Mouse (Mus musculus) megakaryocyte-erythroid progenitor cell, adult 5-6 weeks (primary cell): ENCODE data around the gene Ttc25. TPM values are rescaled to one million over a fixed set of nuclear protein-coding genes. Genes with fewer than 3 reads are reported as not detected.
"Not testable (repeated sequence)": the region's sequence is repeated elsewhere in the genome, so short reads cannot be mapped to it uniquely, and the experiment has no call there.

Experiments used
- ATAC-seq: replicated peaks from 2 replicates; pipeline ENCODE4 v1.8.0; 2016; ENCODE audit warnings: mild to moderate bottlenecking, inconsistent platforms; ENCODE audit not compliant: severe bottlenecking, poor library complexity, low FRiP score, low TSS enrichment
- total RNA-seq, 2 experiments: library from RNA; stranded (forward) in 1 of 2; stranded (reverse) in 1 of 2; fragments of 200-1000, 215-1000 nt in 1 of 2; fragments of >200 nt in 1 of 2; fragmentation: Nextera tagmentation in 1 of 2; gene quantifications; 2 replicates each; pipeline ENCODE4 v1.2.3; 2014 to 2017

The Ttc25 gene
- total RNA-seq, 2 experiments from 2014 or later = not detected

DNA sequence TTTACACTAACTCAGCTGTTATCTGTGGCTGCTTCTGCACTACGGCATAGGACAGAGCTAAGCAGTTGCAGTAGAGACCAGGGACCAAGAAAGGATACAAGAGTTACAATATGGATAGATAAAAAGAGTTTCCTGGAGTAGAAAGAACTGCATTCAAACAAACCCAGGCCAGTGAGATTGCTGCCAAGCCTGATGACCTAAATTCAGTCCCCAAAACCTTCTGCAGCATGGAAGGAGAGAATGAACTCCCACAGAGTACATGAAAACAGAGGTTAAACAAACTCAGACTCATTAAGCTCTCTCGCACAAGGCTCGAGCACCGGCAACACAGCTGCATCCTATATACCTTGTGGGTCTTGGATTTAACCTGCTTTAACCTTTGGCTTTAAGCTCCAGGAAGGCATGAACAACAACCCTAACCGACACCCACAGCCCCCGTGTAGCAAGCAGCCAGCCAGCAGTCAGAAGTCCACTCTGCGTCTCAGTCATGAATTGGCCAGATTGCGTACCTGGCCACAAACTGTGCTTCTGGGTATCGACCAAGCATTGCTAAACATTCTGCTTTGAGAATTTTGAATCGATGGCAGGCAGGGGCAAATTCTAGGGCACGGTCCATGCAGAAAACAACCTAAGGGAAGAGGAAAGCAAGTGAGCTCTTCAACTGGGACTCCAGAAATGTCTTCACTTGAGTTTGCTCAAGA, 47.1 kb downstream of the Ttc25 start:
- no peak for ATAC-seq

- no peak for ATAC-seq
Measured at GRCm38 (mm10) chr11:100594608-100595007, 49.2 kb downstream of the Ttc25 start.

GRCm38 (mm10) chr11:100595533-100595932, 50.1 kb downstream of the Ttc25 start:
- ATAC-seq = no peak

- ATAC-seq = no peak
Measured at GRCm38 (mm10) chr11:100598074-100598473, 52.7 kb downstream of the Ttc25 start.

DNA sequence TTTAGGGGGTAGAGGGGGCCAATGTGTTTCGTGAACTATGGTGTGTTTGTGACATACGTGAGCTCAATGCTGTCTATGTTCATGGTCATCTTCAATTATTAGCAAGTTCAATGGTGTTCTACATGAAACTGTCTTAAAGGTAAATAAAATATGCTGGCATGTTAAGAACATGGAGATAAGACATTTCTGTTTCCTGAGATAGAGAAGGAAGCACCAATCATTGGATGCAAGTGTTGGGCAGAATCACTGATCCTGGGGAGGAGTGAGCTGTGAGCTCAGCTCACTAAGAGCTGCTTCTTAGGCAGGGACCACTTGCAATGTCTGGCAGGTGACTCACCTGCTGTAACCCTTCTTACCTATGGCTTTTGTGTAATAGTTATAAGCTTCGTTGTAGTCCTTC, 56.0 kb downstream of the Ttc25 start:
- peak; percentile 67; the same call in 1 of the 2 replicates for ATAC-seq

DNA sequence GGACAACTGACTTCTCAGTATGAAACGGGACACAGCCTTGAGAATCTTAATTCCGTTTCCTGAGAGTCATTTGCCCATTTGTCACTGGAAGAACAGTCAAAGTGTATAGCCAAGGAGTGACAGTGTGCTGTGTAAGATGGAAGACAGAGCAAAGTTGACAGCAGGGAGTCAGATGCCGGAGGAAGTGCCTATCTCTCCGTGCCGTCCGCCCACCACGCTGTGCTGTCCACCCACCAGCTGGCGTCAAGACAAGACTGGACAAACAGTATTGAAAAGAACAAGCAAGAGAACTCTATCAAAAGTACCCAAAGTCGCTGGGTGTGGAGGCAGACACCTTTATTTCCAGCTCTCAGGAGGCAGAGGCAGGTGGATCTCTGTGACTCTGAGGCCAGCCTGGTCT, 57.7 kb downstream of the Ttc25 start:
- no peak for ATAC-seq

DNA sequence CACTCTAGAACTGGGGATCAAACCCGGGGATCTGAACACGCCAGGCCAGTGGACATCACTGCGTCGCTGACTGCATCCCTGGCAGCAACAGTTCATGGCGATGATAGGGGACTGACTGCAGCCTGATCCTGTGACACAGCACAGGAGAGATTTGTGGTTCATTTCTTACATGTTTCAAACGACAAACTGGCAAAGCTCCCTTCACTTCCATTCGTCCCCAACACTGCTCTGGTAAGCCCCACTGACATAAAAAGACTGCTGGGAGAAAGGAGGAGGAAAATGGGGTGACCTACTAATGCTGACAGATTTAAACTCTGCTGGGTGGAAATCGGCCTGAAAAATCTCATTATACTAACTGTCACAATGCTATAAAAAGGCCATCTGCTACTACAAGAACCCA, 58.4 kb downstream of the Ttc25 start:
- no peak for ATAC-seq

GRCm38 (mm10) chr11:100604321-100605005, 59.1 kb downstream of the Ttc25 start:
- no peak for ATAC-seq

DNA sequence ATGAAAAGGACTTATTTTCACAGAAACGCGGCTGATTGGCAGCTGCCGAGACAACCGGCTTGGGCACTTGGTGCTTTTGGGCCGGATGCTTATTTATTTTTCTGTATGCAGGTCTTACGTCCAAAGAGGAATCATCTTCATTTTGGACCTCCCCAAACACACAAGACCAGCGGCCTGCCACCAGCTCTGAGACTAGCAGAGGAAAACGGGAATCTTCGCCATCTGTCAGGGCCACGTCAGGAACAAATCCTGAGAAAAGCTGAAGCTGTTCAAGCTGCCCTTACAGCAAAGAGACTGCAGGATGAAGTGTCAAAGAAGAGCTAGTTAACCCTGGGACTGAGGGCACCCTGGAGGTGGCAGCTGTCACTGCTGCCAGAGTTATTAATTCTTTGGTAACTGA, 60.0 kb downstream of the Ttc25 start:
- ATAC-seq = no peak

- no peak for ATAC-seq
Measured at GRCm38 (mm10) chr11:100607121-100607520, 61.7 kb downstream of the Ttc25 start.

DNA sequence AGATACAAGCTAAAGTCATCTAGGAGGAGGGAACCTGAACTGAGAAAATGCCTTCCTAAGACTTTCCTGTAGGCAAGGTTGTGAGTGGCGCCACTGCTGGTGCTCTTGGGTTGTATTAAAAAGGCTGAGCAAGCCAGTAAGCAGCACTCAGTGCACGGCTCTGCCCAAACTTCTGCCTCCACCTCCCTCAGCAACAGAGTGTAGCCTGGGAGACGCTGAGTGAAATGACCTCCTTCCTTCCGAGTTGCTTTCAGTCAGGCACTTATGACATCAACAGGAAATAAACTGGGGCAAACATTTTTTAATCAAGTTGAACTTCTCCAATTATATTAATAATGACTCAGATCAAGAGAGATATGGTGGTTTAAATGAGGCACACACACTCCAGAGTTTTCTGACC, 63.4 kb downstream of the Ttc25 start:
- no peak for ATAC-seq

GRCm38 (mm10) chr11:100609355-100609996, 64.1 kb downstream of the Ttc25 start:
- no peak for ATAC-seq

GRCm38 (mm10) chr11:100609997-100610680, 64.7 kb downstream of the Ttc25 start:
- ATAC-seq = no peak

- no peak for ATAC-seq
Measured at GRCm38 (mm10) chr11:100611627-100612026, 66.2 kb downstream of the Ttc25 start.

DNA sequence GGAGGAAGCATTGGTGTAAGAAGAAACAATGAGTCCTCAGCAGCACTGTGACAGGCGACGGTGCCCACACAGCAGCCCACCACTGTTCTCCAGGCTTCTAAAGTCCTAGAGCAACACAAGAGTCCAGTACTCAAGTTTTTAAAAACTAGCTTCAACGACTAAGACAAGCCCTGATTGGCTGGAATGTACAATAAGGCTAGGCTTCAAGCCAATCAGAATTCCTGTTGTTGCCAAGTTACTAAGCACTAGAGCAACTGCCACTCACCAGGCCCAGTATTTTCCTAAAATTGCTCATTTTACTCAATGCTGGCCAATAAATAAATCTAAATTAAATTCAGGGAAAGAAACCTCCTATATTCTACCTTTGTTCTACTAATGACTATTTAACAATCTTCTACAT, 67.8 kb downstream of the Ttc25 start:
- no peak for ATAC-seq

DNA sequence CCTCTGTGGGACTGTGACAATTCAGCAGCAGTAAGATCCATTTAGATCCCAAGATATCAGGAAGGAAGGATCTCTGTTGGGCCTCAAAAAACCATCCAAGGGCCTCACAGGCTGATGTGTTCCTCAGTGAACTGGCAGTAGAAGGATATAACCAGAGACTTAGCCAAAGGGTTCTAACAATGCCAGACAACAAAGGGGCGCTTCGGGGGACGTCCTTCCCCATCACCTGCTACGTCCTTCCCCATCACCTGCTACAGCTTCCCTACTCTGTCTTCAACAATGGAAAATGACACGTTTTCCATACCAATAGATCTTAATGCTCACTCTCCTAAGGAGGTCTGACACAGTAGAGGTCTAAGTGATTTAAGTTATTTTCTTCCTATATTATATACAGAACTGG, 70.9 kb downstream of the Ttc25 start:
- ATAC-seq = no peak

DNA sequence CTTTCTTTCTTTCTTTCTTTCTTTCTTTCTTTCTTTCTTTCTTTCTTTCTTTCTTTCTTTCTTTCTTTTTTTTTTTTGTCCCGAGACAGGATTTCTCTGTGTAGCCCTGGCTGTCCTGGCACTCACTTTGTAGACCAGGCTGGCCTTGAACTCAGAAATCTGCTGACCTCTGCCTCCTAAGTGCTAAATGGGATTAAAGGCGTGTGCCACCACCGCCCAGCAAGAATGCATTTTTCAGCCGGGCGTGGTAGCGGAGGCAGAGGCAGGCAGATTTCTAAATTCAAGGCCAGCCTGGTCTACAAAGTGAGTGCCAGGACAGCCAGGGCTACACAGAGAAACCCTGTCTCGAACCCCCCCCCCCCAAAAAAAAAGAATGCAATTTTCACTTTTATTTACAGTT, 71.4 kb downstream of the Ttc25 start:
- ATAC-seq = not testable (repeated sequence)

DNA sequence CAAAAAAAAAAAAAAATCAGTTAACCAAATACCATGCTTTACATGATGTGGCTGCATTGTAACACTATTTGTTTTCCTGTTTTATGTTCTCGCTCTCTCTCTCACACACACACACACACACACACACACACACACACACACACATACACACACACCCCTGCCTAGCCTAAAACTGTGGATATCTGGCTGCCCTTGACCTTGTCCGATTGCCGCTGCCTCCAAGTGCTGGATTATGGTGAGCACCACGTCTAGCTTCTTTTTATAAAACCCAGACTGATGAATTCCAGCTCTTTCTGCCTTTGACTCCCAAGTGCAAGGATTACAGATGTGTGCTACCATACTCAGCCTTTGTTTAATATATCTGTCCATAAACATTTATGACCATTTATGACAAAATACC, 72.1 kb downstream of the Ttc25 start:
- no peak for ATAC-seq

DNA sequence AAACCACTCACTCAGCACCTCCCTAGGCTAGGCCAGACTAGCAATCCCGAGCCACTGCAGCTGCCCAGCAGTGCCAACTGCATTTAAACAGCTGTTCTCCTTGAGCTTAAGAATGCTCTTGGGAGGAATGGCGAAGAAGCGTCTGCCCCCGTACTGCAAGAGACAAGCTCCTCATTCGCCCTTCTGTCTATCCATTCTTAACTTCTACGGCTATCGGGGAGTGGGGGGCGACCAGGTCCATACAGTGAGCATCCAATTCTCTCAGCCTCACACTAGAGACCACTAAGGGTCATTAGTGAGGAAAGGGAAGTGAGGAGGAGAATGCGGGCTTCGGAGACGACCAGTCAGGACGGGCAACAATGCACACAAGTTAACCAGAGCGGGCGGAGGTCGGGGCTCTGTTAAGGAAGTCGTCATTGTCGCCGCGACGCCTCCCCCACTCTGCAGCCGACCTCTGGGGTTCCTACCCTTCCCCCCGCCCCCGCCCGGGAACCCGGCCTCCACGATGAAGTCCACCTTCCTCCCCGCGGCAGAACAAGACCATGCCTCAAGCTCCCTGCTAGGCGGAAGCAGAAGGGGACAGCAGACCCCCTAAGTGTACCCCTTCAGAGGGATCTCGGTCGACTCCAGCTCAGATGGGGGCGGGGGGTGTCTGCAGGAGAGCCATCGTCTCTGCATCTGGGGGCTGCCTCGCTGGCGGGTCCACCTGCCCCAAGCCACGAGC, 73.5 kb downstream of the Ttc25 start, which contains the start of gene Nkiras2:
Gene Nkiras2, plus strand, starts transcription at position 484 of the 724 bp plus-strand sequence.
- ATAC-seq = peak; percentile 64
